Mouse (Mus musculus): ENCODE measurements at regions not wholly inside any gene's neighbourhood (a gene's known extent, or its start where the extent isn't known, plus 50 kb on each side); places are given as distances from the start of the nearest gene placed in this dataset.

DNA sequence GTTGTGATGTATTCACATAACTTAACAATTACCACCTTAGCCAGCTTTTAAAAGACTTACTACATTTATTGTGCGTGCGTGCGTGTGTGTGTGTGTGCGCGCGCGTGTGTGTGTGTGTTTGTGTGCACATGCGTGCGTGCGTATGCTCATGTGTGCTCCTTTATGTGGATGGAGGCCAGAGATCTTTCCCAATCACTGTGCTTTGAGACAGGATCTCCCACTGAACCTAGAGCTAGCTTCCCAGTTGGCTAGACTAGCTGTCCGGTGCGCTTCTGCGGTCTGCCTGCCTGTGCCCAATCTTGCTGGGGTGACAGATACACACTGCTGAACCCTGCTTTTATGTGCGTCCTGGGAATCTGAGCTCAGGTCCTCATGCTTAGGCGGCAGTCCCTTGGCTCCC, 50.1 kb upstream of the Arhgap29 start:
- no peak for DNase-seq

DNA sequence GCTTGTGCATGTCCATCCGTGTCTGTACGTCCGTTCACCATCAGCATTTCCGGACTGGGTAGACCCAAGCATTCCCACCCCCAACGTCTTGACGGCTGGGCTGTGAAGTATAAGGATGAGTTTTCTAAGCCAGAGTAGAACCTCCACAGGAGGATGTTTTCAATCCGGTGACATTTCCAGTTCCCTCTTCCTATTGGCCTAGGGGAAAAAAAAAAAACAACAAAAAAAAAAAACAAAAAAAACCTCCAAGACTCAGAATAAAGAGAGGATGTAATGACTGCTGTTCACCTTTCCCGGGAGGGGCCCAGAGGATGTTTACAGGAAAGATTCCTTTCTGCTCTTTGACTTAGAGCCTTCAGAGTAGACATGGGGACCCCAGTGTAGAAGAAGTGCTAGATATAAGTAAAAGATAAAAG, 51.9 kb upstream of the Arhgap29 start:
- no peak for DNase-seq

DNA sequence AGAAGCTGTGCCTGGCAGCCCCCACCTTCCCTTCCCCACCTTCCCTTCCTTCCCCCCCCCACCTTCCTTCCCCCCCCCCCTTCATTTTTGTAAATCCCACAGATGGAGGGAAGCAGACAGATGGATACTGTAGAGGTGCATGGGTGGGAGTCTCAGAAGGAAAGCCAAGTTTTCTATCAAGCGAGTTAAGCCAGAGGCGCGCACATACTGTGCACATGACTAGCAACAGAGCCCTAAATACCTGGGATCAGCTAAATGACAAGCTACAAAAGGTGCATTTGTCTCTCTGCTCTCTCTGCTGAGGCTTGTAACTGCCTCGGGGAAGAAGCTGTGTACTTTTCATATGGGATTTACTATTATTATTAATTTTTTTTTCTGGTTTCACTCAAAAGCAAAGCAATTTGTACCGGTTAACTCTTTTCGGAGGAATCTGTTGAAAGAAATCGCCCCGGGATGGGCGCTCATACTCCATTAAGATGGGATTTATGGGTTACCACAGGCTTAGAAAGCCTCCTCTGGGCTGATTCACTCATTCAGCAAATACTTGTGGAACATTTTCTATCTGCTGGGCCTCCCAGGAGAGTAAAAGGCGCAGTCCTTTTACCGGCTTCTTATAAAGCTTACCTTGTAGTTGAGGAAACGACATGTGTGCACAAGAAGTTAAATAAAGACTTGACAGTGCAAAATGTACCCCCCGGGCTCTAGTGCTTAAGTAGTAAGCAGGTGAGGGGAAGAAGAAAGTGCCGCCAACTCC, 54.3 kb upstream of the Arhgap29 start:
- no peak for DNase-seq

DNA sequence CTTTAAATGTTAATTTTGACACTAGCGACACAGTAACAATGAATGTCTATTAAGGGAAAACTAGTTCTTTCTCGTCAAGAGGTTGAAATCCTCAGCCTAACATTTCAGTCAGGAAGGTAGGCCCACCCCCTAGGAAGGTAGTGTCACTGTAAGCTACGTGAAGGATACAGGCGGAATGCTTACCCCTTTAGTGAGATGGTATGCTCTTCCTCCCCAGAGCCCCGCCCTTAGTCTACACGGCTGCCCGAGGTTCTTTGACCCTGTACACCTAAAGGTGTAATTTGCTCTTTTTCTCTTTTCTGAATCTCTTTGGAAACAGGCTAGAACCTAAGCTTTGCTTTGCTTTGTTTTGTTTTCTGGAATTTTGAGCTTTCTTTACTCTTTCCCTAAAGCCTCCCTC, 58.7 kb upstream of the Arhgap29 start:
- DNase-seq = no peak

DNA sequence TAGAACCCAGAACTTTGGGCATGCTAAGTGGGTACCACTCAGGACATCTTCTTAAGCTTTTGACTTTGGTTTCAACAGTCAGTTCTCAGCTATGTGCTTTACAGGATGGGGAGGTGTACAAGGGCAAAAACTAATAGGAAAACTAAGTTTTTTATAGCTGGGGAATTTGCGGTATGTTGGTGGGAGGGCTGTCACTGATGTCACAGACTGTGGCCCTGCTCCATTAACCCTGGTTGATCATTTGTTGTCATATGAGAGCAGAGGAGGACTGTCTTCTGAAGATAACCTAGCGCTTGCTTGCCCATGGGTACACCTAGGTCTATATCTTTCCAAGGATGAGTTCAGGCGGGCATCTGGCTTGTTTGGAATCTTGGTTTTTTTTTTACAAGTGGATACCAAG, 59.7 kb upstream of the Arhgap29 start:
- DNase-seq = no peak

DNA sequence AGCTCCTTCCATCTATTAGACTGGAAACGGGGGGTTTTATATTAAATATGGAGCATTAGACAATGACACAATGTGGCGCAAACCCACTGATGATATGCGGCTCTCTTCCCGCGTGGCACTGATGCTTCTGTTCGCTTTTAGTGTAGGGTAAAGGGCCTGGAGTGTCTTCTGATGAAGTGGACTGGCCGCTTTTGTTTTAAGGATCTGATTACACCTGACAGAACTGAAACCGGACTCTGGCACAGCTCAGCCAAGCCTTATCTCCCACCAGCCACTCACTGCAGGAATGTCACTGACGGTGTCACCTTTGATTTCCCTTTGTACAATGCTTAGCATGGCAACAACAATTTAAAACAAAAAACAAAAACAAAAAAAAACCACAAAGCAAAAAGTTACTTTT, 61.0 kb upstream of the Arhgap29 start:
- DNase-seq = peak; percentile 23

DNA sequence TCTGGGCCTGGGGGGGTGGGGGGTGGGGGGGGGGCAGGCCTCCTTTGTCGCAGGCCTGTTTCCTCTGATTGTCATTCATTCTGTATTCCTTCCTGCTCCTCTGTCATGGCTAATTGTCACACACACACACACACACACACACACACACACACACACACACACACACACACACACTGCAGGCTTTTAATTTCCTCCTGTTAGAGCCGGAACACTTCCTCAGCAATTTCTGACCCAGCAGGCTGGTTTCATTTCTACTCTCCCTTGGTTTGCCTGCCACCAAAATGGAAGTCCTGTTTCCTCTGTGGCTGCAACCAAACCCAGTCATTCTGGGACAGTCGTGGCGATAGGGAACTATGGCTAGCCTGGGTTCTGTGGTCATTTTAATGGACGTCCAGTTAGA, 61.8 kb upstream of the Arhgap29 start:
- peak; percentile 8 for DNase-seq

DNA sequence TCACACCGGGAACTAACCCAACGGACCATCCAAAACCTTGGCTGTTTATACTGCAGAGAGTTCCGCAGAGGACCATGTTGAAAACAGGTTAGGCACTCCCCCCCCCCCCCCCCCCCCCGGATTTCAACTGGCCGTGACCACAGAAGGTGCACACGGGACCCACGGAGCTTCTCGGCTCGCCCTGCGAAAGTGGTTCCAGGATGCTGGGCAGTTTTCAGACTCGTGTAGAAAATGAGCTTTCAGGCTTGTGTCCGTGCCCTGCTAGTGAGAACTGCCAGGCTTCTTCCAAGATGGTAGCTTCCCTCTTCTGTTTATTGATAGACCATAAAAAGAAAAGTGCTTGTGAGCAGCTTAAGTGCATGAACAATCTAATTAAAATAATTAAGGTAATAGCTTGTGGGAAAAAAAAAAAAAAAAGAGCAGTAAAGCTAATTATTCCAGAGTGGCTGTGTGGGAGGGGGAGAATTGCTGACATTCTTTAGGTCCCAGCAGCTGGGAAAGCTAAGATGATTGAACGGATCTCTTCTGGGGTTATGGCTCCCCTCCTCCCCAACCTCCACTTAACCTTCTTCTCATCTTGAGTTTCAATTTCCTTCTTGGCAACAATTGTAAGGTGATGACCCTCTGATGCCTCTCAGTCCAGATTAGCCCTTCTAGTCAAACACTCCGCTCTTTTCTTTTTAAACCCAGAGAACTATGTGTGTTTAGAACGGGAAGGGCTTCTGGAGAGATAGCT, 65.3 kb upstream of the Arhgap29 start:
- peak; percentile 25 for DNase-seq

DNA sequence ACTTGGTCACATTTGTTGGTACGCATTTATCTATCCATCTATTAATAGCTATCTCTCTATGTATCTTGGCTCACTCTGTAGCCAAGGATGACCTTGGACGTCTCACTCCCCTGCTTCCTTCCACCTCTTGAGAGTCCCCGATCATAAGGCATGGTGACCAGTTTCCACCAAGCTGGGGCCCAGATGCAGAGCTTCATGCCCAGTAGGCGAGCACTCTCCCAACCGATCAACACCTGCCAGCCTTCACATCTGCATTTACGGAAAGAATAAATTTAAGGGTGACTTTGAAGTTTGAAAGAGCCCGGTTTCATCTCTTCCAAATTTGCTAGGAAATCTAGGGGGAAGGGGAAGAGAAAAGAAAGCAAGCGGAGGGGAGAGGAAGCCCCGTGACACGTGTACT, 66.0 kb upstream of the Arhgap29 start:
- DNase-seq = no peak

DNA sequence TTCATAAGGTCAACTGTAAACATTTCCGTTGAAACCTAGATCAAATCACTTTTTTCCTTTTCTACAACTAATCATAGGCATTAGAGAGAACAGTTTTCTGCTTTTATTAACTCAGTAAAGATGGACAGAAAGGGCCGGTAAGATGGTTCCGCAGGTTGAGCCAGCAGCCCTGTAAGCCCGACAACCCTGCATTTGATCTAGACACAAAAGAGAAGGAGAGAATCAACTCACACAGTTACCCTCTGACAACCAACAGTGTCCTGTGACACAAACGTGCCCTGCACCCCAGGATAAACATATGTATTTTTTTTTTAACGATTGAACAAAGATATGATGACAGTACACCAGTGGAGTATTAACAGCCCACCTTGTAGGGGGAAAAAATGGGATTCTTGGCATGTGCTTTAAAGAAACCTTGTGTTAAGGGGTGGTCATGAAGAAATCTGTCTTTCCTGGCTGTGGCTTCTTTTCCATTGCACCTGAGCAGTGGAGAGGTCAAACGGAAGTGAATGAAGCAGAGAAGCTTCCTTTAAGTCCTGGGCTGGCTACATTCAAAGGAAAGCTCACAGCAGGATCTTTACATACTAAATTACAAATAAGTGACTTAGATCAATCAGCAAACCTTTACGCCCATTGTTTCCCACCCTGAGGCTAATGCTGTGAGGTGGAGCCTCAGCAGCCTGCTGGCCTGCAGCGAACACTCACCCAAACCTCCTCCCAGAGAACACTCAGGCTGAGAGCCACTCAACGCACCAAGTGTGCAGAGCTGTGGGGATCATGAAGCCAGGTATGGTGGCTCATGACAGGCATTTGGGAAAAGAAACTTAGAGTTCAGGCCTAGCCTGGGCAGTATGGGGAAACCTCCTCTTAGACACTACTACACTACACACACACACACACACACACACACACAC, 66.8 kb upstream of the Arhgap29 start:
- DNase-seq = no peak

DNA sequence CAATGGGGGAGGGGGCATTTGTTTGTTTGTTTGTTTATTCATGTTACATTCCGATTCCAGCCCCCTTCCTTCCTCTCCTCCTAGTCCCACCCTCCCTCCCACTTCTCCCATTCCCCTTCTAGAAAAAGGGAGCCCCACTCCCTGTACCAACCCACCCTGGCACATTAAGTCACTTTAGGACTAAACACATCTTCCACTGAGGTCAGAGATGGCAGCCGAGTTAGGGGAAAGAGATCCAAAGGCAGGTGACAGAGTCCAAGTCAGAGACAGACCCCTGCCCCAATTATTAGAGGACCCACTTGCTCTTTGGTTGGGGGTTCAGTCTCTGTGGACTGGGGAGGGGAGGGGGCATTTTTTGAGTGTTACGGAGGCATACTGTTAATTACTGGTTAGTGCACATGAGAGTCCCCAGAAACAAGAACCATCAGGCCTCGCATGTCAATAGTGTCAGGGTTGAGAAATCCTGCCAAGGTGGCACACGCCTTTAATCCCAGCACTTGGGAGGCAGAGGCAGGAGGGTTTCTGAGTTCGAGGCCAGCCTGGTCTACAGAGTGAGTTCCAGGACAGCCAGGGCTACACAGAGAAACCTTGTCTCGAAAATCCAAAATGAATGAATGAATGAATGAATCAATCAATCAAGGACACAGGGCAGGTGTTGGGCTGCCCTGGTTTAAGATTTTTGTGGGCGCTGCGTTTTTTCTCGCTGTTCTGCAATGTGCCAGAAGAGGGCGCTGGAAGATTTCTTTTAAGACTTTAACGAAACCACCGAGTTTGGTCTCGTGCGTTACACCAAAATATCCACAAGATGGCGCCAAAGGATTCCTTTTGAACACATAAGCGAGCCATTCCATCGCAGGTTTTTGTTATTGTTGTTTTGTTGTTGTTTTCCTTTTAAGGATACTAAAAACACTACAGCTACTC, 67.8 kb upstream of the Arhgap29 start:
- DNase-seq = peak; percentile 95

DNA sequence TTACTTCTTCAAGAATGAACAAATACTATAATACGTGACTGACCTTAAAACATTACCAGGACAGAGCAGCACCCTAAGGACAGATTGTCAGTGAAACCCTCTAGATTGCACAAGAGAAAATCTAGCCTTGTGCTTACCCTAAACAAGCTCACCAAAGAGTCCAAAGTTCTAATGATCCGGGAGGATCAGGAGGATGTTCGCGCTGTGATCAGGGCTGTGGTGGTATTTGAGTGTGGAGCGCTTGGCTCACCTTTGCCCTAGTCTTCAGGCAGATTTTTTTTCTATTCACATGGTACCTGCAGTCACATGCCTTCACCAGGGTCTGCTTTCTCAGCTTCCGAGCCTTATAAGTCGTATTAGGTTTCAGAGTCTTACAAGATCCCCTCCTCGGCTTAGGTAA, 65.3 kb upstream of the Abcd3 start:
- DNase-seq = no peak

DNA sequence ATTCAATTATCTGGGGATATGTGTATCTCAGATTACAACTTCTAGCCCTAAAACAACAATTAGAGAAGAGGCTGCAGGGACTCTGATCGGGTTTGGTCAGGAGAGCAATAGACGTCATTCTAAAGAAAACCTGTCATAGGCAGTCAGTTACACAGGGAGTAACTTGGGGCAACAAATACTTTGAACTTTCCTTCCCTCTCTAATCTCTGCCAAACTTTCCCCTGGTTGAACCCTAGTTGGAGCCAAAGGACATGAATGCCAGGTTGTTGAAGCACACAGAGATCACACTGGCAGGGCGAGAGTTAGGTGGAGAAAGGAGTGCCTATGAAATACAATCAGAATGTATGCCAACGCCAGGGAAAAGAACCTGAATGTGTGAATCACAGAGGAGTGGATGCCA, 60.0 kb upstream of the Abcd3 start:
- no peak for DNase-seq

DNA sequence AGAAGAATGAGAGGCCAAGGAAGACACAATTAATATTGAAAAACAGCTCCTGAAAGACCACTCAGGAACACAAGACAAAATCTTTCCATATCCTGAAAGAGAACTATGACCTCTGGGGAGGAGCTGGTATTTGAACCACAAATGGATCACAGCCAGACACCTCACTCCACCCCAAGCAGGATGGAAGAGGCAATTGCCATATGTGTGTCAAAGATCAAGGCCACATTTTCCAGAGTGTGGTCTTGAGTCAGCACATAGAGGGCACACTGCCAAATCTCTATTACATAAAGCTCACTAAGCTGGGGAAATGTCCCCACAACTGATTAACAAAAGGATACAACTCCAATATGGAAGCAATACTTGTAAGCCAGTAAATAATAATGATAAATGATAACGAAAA, 59.5 kb upstream of the Abcd3 start:
- no peak for DNase-seq

DNA sequence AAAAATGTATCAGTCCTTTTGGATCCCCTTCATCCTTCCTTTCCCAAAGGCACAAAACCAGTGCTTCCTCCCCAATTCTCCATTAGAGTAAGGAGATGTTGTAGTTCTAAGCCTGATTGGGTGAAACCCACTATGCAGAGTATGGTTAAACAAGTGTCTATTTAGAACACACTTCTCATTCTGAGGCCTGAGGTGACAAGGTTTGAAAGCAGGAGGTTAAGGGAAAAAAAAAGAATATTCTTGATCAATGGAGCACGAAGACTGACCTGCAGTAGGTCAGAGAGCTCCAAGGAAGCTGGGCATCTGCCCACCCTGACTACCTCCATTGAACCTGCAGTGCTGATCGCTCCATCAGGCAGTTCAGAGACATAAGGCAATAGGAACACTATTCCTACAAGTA, 58.5 kb upstream of the Abcd3 start:
- no peak for DNase-seq

DNA sequence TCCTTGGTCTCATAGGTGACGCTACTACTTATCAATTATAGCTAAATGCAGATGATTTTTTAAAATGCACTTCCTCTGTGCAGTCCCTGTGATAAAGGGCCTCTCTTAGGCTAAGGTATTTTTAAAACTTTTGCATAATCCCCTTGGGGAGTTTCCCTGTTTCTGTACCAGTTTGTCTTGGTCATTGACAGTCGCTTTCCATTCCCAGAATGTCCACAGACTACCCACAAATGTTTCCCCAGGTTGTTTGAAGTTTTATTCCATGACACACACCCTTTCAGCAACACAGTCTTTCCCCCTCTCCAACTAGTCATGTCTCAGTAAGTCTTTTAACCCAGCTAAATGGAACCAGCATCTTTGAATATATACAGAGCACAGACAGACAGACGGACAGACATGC, 57.6 kb upstream of the Abcd3 start:
- no peak for DNase-seq

DNA sequence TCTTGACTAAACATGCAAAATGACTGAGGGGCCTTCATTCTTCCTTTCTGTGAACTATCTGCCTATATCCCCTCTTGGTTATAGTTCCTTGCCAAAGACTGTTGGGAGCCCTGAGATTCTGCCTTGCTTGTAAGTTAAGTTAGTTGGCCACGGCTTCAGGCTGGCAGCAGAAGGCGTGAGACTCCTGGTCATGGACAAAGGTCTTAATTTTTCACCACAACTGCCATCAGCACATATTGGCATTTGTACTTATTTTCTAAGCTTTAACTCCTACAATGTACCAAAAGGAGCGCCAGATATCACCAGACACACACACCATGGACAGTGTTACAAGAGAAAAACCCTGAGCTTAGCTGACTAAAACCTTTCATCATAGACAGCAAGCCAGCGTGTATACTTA, 56.7 kb upstream of the Abcd3 start:
- no peak for DNase-seq

DNA sequence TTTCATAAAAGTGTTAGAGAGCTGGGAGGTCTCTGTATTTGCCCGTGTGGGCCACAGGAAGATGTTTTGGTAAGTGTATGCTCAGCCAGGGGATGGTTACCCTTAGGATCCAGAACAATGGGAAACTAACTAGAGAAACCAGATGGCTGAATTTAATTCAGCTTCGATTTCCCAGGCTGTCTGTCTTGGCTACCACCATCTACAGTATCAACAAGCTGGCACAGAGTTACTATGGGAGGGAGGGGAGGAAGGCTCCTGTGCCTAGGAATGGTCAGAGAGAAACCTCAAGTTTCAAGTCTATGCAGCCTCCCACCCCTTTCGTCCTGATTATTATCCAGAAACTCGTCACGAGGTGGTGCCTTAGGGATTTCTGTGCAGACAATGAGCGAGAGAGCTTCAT, 55.6 kb upstream of the Abcd3 start:
- no peak for DNase-seq

DNA sequence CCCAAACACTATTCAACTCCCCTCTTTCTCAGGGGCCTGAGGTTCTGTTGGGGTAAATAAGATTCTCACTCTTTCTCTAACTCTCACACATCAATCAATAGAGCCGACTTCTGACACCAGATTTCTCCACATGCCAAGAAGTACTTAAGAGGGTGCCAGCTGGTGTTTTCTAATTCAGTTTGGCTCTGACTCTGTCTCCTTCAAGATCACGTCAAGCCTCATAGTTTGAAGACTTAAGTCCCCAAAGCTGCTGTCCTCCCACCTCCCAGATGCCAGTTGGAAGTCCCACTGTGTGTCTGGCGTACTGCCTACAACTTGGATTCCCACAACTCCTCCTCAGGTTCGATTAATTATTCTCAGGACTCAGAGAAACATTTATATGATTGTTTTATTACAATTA, 54.6 kb upstream of the Abcd3 start:
- DNase-seq = no peak

DNA sequence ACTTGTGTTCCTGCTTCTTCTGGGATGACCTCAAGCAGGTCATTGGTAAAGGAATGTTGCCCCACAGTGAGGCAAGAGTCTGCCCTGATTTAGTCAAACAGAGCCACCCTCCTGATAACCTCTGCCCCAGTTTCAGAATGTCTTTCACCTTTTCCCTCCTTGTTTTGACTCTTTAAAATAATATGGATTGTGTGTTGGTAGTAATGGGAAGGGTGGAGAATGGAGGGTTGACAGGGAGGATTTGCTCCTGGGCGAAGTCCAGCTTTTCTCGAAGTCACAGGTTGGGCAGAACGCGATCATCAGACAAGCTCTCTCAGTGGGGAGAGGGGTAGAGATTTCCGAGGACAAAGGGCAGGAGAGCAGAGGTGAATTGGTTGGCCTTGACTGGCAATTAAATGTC, 52.2 kb upstream of the Abcd3 start:
- no peak for DNase-seq

DNA sequence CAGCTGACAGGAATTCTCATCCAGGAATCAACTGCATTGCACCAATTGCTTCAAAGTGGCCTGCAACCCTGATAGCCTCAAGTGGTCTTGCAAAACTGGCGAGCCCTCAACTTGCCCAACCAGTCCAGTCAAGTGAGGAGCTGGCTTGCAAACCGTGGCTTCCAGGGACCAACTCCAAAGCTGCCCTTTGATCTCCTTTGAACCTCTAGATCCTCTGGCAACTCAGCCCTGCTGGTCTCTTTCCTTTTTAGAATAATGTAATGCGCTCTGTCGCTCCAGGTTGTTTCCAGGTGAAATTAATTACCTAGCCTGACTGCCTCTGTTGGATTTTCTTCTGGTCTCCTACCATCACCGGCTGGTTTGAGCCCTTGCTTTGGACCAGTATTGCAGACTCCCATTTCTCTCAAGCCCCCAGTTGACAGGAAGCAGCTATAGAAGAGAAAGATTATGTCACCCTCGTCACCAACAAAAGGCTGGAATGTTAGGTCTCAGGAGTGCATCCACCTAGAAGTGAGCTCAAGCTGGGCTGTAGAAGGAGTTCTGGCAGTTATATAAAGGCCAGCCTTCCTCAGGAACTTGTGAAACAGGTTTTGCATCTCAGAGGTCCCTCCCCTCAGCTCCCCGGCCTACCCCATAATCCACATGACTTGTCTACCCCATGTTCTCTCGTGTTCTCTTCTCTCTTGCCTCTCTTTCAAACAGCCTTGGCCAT, 49.8 kb upstream of the Abcd3 start:
- DNase-seq = no peak
